Mouse (Mus musculus): Measurements from ENCODE around the gene Zfp27.
A peak's percentile ranks its signal among the peaks of the same experiment; 100 is the strongest.
"Not testable (repeated sequence)": the region's sequence is repeated elsewhere in the genome, so short reads cannot be mapped to it uniquely, and the experiment has no call there.

Zfp27 gene

DNA sequence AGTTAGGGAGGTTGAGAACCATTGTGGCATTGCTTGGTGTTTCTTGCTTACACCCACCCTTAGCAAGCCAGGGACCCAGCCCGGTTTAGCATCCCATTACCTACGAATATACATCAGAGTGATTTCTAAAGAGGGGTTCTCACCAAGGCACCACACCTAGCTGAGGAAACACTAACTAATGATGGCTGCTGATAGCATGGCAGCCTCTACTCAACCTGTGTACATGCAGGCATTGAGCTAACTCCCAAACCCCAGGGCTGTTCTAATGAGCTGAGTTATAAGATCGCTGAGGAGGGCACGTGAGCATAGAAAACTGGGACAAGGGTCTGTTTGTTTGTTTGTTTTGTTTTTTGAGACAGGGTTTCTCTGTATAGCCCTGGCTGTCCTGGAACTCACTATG, 13.6 kb downstream of the Zfp27 start:
- no peak for DNase-seq (ENCODE audit: low read depth in 2 of 2, low spot score in 2 of 2)

DNA sequence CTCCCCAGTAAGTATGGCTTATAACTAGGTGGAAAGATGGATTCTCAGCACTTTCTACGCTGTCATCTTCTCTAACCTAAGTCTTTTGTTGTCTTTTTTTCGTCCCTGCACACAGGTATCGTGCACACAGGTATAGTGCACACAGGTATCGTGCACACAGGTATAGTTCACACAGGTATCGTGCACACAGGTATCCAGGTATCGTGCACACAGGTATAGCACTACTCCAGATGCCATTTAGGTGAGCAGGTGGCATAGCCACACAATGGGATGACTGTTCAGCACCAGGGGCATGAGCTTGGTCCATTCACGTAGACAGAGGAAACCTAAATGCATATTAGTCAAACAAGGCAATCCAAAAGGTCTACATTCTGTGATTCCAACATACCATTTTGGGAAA, 15.9 kb downstream of the Zfp27 start:
- DNase-seq (ENCODE audit: low read depth in 2 of 2, low spot score in 2 of 2), result no peak

DNA sequence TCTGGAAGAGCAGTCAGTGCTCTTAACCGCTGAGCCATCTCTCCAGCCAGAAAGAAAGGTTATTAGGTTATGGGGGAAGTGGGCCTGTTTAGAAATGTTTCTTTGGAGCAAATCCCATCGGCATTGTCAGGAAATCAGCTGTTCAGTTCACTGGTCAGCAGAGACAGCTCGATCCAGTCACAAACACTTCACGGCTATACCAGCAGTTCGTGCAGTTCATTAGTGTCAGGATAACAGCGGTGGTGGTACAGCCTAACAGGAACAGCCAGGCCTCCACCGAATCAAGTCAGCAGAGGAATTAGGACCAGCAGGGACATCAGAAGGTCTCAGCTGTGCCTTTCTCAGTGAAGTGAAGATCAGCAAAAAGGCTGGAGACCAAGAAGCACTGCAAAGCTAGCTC, 25.5 kb downstream of the Zfp27 start:
- DNase-seq (ENCODE audit: low read depth in 2 of 2, low spot score in 2 of 2), result no peak

DNA sequence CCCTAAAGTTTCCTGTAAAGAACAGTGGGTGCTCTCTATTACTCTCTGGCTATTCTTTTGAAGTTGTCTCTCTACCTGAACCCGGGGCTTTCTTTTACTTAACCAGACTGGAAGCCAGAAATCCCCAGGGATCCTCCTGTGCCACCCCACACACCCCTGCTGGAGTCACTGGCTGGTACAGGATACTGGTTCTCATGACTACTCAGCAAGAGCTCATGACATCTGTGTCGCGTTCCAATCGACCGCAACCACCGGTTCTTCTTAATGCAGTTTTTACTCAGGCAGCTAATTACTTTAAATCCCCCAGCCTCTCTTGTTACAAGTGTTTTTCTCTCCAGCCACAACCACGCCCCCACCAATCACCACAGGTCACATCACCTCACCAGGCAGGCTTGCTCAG, 26.3 kb downstream of the Zfp27 start:
- DNase-seq (ENCODE audit: low read depth in 2 of 2, low spot score in 2 of 2), result no peak

DNA sequence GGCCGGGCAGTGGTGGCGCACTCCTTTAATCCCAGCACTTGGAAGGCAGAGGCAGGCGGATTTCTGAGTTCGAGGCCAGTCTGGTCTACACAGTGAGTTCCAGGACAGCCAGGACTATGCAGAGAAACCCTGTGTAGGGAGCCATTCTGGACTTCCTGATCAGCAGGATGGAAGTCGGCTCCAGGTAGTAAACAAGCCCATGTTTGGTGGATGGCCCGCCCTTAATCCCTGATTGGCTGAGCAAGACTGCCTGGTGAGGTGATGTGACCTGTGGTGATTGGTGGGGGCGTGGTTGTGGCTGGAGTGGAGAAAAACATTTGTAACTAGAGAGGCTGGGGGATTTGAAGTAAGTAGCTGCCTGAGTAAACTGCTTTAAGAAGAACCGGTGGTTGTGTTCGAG, 28.8 kb downstream of the Zfp27 start:
- not testable (repeated sequence) for DNase-seq (ENCODE audit: low read depth in 2 of 2, low spot score in 2 of 2)

DNA sequence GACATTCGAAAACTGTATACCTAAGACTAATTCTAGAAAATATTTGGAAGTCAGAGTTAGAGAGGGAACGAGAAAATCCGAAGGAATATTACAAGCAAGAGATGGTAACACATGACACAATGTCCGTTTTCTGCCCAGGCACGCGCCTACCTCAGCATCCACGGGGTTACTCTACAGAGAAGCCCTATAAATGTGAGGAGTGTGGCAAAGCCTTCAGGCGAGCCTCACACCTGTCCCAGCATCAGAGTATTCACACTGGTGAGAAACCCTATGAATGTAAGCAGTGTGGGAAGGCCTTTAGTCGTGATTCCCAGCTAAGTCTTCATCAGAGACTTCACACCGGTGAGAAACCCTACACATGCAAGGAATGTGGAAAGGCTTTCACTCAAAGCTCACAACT, 32.1 kb downstream of the Zfp27 start:
- DNase-seq (ENCODE audit: low read depth in 2 of 2, low spot score in 2 of 2), result no peak

DNA sequence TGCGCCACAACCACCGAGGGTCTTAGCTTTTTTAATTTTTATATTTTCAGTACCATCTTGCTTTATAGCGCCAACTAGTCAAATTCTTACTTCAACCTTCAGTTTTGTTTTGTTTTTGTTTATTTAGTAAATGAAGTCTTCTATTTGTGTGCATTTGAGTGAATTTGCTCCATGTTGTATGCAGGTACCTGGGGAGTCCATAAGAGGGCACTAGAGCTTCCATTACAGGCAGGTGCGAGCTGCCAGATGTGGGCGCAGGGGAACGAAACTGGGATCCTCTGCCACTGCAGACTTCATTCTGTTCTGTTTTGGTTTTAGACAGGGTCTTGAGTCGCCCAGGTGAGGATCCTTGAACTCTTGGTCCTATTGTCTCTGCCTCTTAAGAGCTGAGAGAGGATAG, 44.7 kb downstream of the Zfp27 start:
- DNase-seq (ENCODE audit: low read depth in 2 of 2, low spot score in 2 of 2), result no peak

DNA sequence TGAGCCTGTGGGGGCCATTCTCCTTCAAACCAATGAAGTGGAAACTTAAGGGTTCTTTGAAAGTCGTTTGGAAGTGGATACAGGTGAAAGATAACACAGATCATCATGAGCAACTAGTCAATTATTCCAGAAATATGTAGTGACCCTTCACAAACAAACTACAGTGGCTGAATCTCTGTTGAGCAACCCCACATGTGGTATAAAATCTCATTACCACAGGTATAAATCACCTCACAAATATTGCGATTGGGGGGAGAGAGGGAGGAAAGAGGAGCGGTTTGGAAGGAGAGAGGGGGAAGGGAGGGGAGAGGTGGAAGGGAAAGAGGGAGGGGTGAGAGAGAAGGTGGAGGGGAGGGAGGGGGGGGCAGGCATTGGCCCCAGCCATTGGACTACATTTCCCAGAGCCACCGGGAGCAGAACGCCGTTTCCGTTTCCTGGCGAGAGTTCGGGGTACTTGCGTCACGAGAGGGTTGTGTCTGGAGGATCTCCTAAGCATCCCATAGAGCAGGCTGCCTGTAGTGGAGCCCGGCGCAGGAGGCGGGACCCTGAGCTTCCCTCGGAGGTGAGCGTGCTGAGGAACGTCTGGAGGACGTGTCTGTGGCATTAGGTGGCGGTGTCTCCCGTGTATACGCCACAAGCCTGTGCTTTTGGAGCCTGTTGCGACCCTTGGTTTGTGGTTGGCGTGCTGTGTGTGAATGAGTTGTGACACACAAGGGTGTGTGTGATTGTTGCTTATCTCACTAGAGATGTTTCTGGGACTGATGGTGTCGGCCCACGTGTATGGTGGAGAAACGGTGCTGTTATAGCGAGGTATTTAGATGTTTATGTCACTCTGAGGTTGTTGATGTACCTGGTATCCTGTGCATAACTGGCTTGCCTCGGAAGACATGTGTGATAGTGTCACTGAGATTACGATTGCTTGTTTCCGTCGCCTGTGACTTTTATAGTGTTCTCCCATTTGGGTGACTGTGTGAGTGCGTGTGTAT, 46.5 kb downstream of the Zfp27 start, which contains the start of gene Zfp420:
Zfp420 (plus strand) TSS at position 448 of the 986 bp plus-strand sequence.
- peak; percentile 73 to 77 for DNase-seq (ENCODE audit: low read depth in 2 of 2, low spot score in 2 of 2)

DNA sequence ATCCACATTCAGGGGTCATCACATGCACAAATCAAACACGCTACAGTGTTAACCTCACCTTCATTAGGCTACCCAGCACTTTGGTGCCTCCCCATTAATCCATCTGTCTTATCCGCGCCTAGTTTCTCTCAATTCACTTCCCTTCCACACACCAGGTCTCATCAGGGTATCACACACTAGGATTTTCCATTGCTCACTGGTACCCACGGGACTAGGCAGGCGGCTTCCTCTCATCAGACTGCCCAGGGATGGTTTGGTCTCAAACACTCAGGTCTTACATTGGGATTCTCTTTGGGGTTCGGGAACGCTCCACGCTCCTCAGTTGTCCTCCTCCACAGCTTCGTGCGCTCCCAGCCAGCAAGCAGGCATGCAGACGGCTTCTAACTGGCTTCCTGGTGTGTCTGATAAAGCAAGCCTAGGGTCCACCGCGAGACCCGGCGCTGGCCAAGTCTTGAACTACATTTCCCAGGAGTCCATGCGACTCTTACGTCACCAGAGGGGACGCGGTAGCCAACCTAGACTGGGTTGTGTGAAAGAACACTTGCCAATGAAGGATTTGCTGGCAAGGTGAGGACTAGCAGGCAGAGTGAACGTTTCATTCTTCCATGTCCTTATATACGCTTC, 53.0 kb downstream of the Zfp27 start, which contains the start of gene Zfp940:
Zfp940 (minus strand) TSS at position 451 of the 624 bp plus-strand sequence.
- peak; percentile 70 to 81 for DNase-seq (ENCODE audit: low read depth in 2 of 2, low spot score in 2 of 2)

DNA sequence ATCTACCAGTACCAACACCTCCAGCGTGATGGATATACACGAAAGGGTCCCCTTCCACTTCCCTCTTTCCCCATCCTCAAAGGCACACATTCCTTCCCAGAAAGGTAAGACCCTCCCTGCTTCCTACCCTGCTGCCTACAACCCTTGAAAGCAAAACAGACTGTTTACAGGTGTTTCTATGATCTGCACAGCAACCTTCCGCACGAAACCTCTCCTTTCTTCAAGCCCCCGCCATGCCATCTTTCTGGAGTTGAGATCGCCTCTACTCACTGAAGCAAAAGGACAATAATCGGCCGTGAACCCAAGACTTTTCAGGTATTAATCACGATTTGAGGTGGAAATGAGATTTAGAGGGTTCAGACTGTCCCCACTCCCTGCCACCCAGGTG, 53.5 kb downstream of the Zfp27 start:
- no peak for DNase-seq (ENCODE audit: low read depth in 2 of 2, low spot score in 2 of 2)

DNA sequence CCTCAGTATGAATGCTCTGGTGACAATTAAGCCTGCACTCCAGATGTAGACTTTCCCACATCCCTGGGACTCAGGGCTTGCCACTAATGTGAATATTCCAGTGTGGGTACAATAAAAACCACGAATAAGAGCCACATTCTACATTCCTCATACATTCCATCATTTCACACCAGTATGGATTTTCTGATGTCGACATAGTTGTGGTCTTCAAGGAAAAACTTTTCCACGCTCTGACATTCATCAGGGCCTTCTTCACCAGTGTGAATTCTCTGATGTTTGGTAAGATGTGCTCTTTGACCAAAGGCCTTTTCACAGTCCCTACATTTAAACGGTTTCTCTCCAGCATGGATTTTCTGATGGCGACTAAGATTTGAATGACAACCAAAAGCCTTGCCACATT, 61.8 kb downstream of the Zfp27 start:
- DNase-seq (ENCODE audit: low read depth in 2 of 2, low spot score in 2 of 2), result no peak
